Mouse (Mus musculus) midbrain, embryonic 14.5 days (tissue): ENCODE data around the gene Gm3685. TPM values are rescaled to one million over a fixed set of nuclear protein-coding genes. Genes with fewer than 3 reads are reported as not detected.
"Not testable (repeated sequence)": the region's sequence is repeated elsewhere in the genome, so short reads cannot be mapped to it uniquely, and the experiment has no call there.

ENCODE experiments used
- ATAC-seq: fragments of 200-750 bp; cut with Nextera tagmentation; 2 replicates; pipeline ENCODE4 v1.8.0; 2017; ENCODE audit warnings: moderate number of reproducible peaks, moderate library complexity; ENCODE audit not compliant: low FRiP score, low TSS enrichment
- DNase-seq: peaks from one replicate; pipeline ENCODE4 v3.0.0-alpha.2; 2015
- H3K27ac ChIP-seq: fragments of 300-500 bp; sonication (generic); replicated peaks from 2 replicates; pipeline ENCODE4 v1.5.1; 2014; ENCODE audit warnings: mild to moderate bottlenecking, low read depth, low read length, moderate library complexity
- H3K27me3 ChIP-seq: fragments of 300-500 bp; sonication (generic); 2 replicates; pipeline ENCODE4 v1.6.1; 2014; ENCODE audit warnings: low read length, control low read depth, mixed read lengths; ENCODE audit not compliant: control insufficient read depth, insufficient read depth
- H3K36me3 ChIP-seq: fragments of 300-500 bp; sonication (generic); 2 replicates; pipeline ENCODE4 v1.6.1; 2014; ENCODE audit warnings: low read length, control low read depth; ENCODE audit not compliant: control insufficient read depth, insufficient read depth
- H3K4me1 ChIP-seq: fragments of 300-500 bp; sonication (generic); 2 replicates; pipeline ENCODE4 v1.6.1; 2014; ENCODE audit warnings: mild to moderate bottlenecking, antibody characterized with exemption, low read length, control low read depth; ENCODE audit not compliant: control insufficient read depth, insufficient read depth
- H3K4me2 ChIP-seq: fragments of 300-500 bp; sonication (generic); 2 replicates; pipeline ENCODE4 v1.6.1; 2014; ENCODE audit warnings: mild to moderate bottlenecking, low read length, moderate library complexity
- H3K4me3 ChIP-seq: fragments of 300-500 bp; sonication (generic); replicated peaks from 2 replicates; pipeline ENCODE4 v1.5.1; 2014; ENCODE audit warnings: low read depth, low read length
- H3K9ac ChIP-seq: fragments of 300-500 bp; sonication (generic); replicated peaks from 2 replicates; pipeline ENCODE4 v1.6.1; 2014; ENCODE audit warnings: mild to moderate bottlenecking, low read length, moderate library complexity
- H3K9me3 ChIP-seq: fragments of 300-500 bp; sonication (generic); 2 replicates; pipeline ENCODE4 v1.6.1; 2016; ENCODE audit warnings: low read length, control low read depth, mixed read lengths; ENCODE audit not compliant: control insufficient read depth
- WGBS: fragments of 180-500 bp; shearing (Covaris S2); extraction: QIAGEN DNeasy Blood & Tissue Kit; methylation state at CpG from one replicate; pipeline ENCODE4 v1.1.7; 2014; 5-methylcytosine and 5-hydroxymethylcytosine counted together
- polyA plus RNA-seq: library from polyadenylated mRNA; unstranded; fragments of >200 nt; fragmentation: Nextera tagmentation; extraction: Ambion mirVana; gene quantifications from 2 replicates; pipeline ENCODE4 v1.2.1, GENCODE M21; 2014

The Gm3685 gene
- polyA plus RNA-seq = not detected in 2 replicates

- WGBS = no CpG with 5 or more reads among the region's 2 CpGs
- H3K36me3 ChIP-seq, H3K9ac ChIP-seq, H3K9me3 ChIP-seq, H3K27me3 ChIP-seq, H3K4me1 ChIP-seq, H3K4me2 ChIP-seq, H3K27ac ChIP-seq, H3K4me3 ChIP-seq, ATAC-seq, DNase-seq: not testable (repeated sequence)
These were observed at the start of gene Gm3685 for GRCm38 (mm10) chr14:7044870-7045269. Gene Gm3685, minus strand, starts transcription at chr14:7044970.

- Histone ChIP-seq H3K4me2 (peak within 1 kb of the TSS; percentile 67), H3K4me3 (peak within 1 kb of the TSS; percentile 45), H3K9ac (peak within 1 kb of the TSS; percentile 71), H3K27ac (peak within 1 kb of the TSS; percentile 74)
- peak; percentile 47 for DNase-seq
- not testable (repeated sequence) for H3K27me3 ChIP-seq, ATAC-seq, H3K9me3 ChIP-seq, H3K4me1 ChIP-seq, H3K36me3 ChIP-seq
- WGBS = 2% methylated on average over 58 of the region's 70 CpGs
These were observed 17.7 kb downstream of the Gm3685 start, which contains the start of gene Gm10406 for GRCm38 (mm10) chr14:7026781-7027749. Gene Gm10406, minus strand, starts transcription at chr14:7027449.

GRCm38 (mm10) chr14:7026274-7026673 lies 18.5 kb downstream of the Gm3685 start:
- not testable (repeated sequence) for ATAC-seq, H3K9ac ChIP-seq, H3K4me3 ChIP-seq, H3K4me1 ChIP-seq, H3K27me3 ChIP-seq, H3K9me3 ChIP-seq, H3K27ac ChIP-seq, H3K36me3 ChIP-seq, DNase-seq
- 4% methylated on average over 9 of the region's 9 CpGs for WGBS
- peak overlapping the region; percentile 67 for H3K4me2 ChIP-seq

Other genes with a start within 250 kb of the Gm3685 start
- gene Gm3642, start 204.7 kb downstream of the Gm3685 start, polyA plus RNA-seq = not detected in 2 replicates
- 11.7 and 14.4 TPM in 2 replicates for gene Gm3667, start 155.0 kb downstream of the Gm3685 start, polyA plus RNA-seq
- not detected in 2 replicates for gene Gm6356, start 71.2 kb downstream of the Gm3685 start, polyA plus RNA-seq
- gene Gm10406, start 17.5 kb downstream of the Gm3685 start, polyA plus RNA-seq = 4.9 and 5.6 TPM in 2 replicates
- gene Gm3696, start 55.7 kb upstream of the Gm3685 start, polyA plus RNA-seq = 8.6 and 9.2 TPM in 2 replicates
- gene Gm6676, start 80.4 kb upstream of the Gm3685 start, polyA plus RNA-seq = not detected in 2 replicates
- gene Gm3512, start 129.6 kb upstream of the Gm3685 start, polyA plus RNA-seq = 9.8 and 13.5 TPM in 2 replicates
- gene Gm16434, start 149.6 kb upstream of the Gm3685 start, polyA plus RNA-seq = not detected in 2 replicates
- not detected in 2 replicates for gene Gm3727, start 219.7 kb upstream of the Gm3685 start, polyA plus RNA-seq